Mouse (Mus musculus) midbrain, embryonic 13.5 days (tissue): Measurements from ENCODE around the gene Git1. TPM values are rescaled to one million over a fixed set of nuclear protein-coding genes. Genes with fewer than 3 reads are reported as not detected.
A peak's percentile ranks its signal among the peaks of the same experiment; 100 is the strongest.

Experiments
- ATAC-seq: fragments of 200-750 bp; cut with Nextera tagmentation; 2 replicates; pipeline ENCODE4 v1.8.0; 2017; ENCODE audit warnings: mild to moderate bottlenecking, moderate TSS enrichment, moderate library complexity
- H3K27ac ChIP-seq: fragments of 300-500 bp; sonication (generic); 2 replicates; pipeline ENCODE4 v1.5.1; 2015; ENCODE audit warnings: inconsistent platforms, mild to moderate bottlenecking, moderate library complexity
- H3K27me3 ChIP-seq: fragments of 300-500 bp; sonication (generic); 2 replicates; pipeline ENCODE4 v1.6.1; 2015; ENCODE audit warnings: mild to moderate bottlenecking, inconsistent platforms
- H3K36me3 ChIP-seq: fragments of 300-500 bp; sonication (generic); 2 replicates; pipeline ENCODE4 v1.6.1; 2015; ENCODE audit warnings: mild to moderate bottlenecking, inconsistent platforms
- H3K4me1 ChIP-seq: fragments of 300-500 bp; sonication (generic); replicated peaks from 2 replicates; pipeline ENCODE4 v1.6.1; 2015; ENCODE audit warnings: inconsistent platforms
- H3K4me2 ChIP-seq: fragments of 300-500 bp; sonication (generic); replicated peaks from 2 replicates; pipeline ENCODE4 v1.6.1; 2015; ENCODE audit warnings: moderate library complexity, mild to moderate bottlenecking, inconsistent platforms
- H3K4me3 ChIP-seq: fragments of 300-500 bp; sonication (generic); replicated peaks from 2 replicates; pipeline ENCODE4 v1.5.1; 2015; ENCODE audit warnings: mild to moderate bottlenecking, inconsistent platforms
- H3K9ac ChIP-seq: fragments of 300-500 bp; sonication (generic); replicated peaks from 2 replicates; pipeline ENCODE4 v1.6.1; 2015; ENCODE audit warnings: mild to moderate bottlenecking, inconsistent platforms
- H3K9me3 ChIP-seq: fragments of 300-500 bp; sonication (generic); 2 replicates; pipeline ENCODE4 v1.6.1; 2016; ENCODE audit warnings: mild to moderate bottlenecking, inconsistent platforms
- WGBS: fragments of 180-500 bp; shearing (Covaris S2); methylation state at CpG from one replicate; pipeline ENCODE4 v1.1.7; 2015; 5-methylcytosine and 5-hydroxymethylcytosine counted together
- polyA plus RNA-seq: library from polyadenylated mRNA; unstranded; fragments of >200 nt; fragmentation: Nextera tagmentation; extraction: Ambion mirVana; gene quantifications from 2 replicates; pipeline ENCODE4 v1.2.1, GENCODE M21; 2015

The Git1 gene
- polyA plus RNA-seq = 13.6 and 14.9 TPM in 2 replicates

- ATAC-seq = no peak
- no peaks in the 10 kb centered on the region for H3K27me3 ChIP-seq
- H3K9ac ChIP-seq = peak within 1 kb of the TSS; percentile 97
- H3K36me3 ChIP-seq = peaks cover 3% of the 10 kb centered on the region; the same call in 1 of the 2 replicates
- no peaks in the 10 kb centered on the region for H3K9me3 ChIP-seq
- under 1% methylated on average over 55 of the region's 74 CpGs for WGBS
- H3K4me1 ChIP-seq = peaks cover 76% of the 10 kb centered on the region
- peak within 1 kb of the TSS; percentile 97 for H3K4me3 ChIP-seq
- H3K4me2 ChIP-seq = peak within 1 kb of the TSS; percentile 98
- H3K27ac ChIP-seq = peak within 1 kb of the TSS; percentile 89
Observed at GRCm38 (mm10) chr11:77493512-77494343, at the start of gene Git1. Git1 (plus strand) TSS chr11:77493562.

- Histone ChIP-seq H3K9ac (no peak overlapping the region), H3K4me3 (no peak overlapping the region), H3K36me3 (peaks cover 41% of the 10 kb centered on the region), H3K27ac (no peak overlapping the region), H3K9me3 (no peaks in the 10 kb centered on the region), H3K4me1 (no peaks in the 10 kb centered on the region), H3K4me2 (no peak overlapping the region), H3K27me3 (no peaks in the 10 kb centered on the region)
- no peak for ATAC-seq
- WGBS = 80% methylated on average over 2 of the region's 2 CpGs
Observed at GRCm38 (mm10) chr11:77444939-77445338, 48.4 kb upstream of the Git1 start.

- Histone ChIP-seq H3K27me3 (no peaks in the 10 kb centered on the region), H3K36me3 (peaks cover 39% of the 10 kb centered on the region), H3K4me1 (no peaks in the 10 kb centered on the region), H3K4me2 (no peak overlapping the region), H3K27ac (no peak overlapping the region), H3K4me3 (no peak overlapping the region), H3K9me3 (no peaks in the 10 kb centered on the region), H3K9ac (no peak overlapping the region)
- no peak for ATAC-seq
- WGBS = 72% methylated on average over 6 of the region's 6 CpGs
Observed at GRCm38 (mm10) chr11:77446628-77447041, 46.7 kb upstream of the Git1 start.

GRCm38 (mm10) chr11:77449224-77449623 is 44.1 kb upstream of the Git1 start:
- peaks cover 35% of the 10 kb centered on the region for H3K36me3 ChIP-seq
- WGBS = 95% methylated on average over 7 of the region's 7 CpGs
- ATAC-seq = no peak

GRCm38 (mm10) chr11:77451670-77452069 is 41.7 kb upstream of the Git1 start:
- 99% methylated on average over 2 of the region's 2 CpGs for WGBS
- Histone ChIP-seq H3K9me3 (no peaks in the 10 kb centered on the region), H3K36me3 (peaks cover 42% of the 10 kb centered on the region), H3K27ac (no peak overlapping the region), H3K4me2 (no peak overlapping the region), H3K27me3 (no peaks in the 10 kb centered on the region), H3K9ac (no peak overlapping the region), H3K4me3 (no peak overlapping the region), H3K4me1 (no peaks in the 10 kb centered on the region)
- no peak for ATAC-seq

More at GRCm38 (mm10) chr11:77449224-77449623, 44.1 kb upstream of the Git1 start:
- Histone ChIP-seq H3K4me3 (no peak overlapping the region), H3K4me2 (no peak overlapping the region), H3K4me1 (no peaks in the 10 kb centered on the region), H3K9ac (no peak overlapping the region), H3K9me3 (no peaks in the 10 kb centered on the region), H3K27me3 (no peaks in the 10 kb centered on the region), H3K27ac (no peak overlapping the region)

GRCm38 (mm10) chr11:77453388-77453787 is 40.0 kb upstream of the Git1 start:
- no peak overlapping the region for H3K4me2 ChIP-seq
- H3K4me3 ChIP-seq = no peak overlapping the region
- no peak overlapping the region for H3K9ac ChIP-seq
- no peaks in the 10 kb centered on the region for H3K27me3 ChIP-seq
- H3K36me3 ChIP-seq = peaks cover 45% of the 10 kb centered on the region
- H3K9me3 ChIP-seq = no peaks in the 10 kb centered on the region
- no peak overlapping the region for H3K27ac ChIP-seq
- 94% methylated on average over 2 of the region's 2 CpGs for WGBS
- no peak for ATAC-seq
- no peaks in the 10 kb centered on the region for H3K4me1 ChIP-seq

- ATAC-seq = no peak
- H3K36me3 ChIP-seq = peaks cover 30% of the 10 kb centered on the region
- peaks cover 8% of the 10 kb centered on the region for H3K27me3 ChIP-seq
- H3K4me3 ChIP-seq = no peak overlapping the region
- 87% methylated on average over 9 of the region's 9 CpGs for WGBS
- H3K9ac ChIP-seq = no peak overlapping the region
- H3K4me2 ChIP-seq = no peak overlapping the region
- no peaks in the 10 kb centered on the region for H3K4me1 ChIP-seq
- H3K9me3 ChIP-seq = no peaks in the 10 kb centered on the region
- no peak overlapping the region for H3K27ac ChIP-seq
Observed at GRCm38 (mm10) chr11:77455770-77456510, 37.4 kb upstream of the Git1 start.

GRCm38 (mm10) chr11:77456866-77457265 is 36.5 kb upstream of the Git1 start:
- ATAC-seq = no peak
- H3K27ac ChIP-seq = no peak overlapping the region

GRCm38 (mm10) chr11:77461856-77462255 is 31.5 kb upstream of the Git1 start:
- ATAC-seq = no peak
- Histone ChIP-seq H3K9me3 (no peaks in the 10 kb centered on the region), H3K27ac (no peak overlapping the region), H3K4me2 (peak overlapping the region; percentile 99), H3K36me3 (peaks cover 7% of the 10 kb centered on the region; the same call in 1 of the 2 replicates), H3K4me3 (peak overlapping the region; percentile 54), H3K4me1 (peaks cover 15% of the 10 kb centered on the region), H3K27me3 (peaks cover 67% of the 10 kb centered on the region), H3K9ac (peak overlapping the region; percentile 75)
- WGBS = 4% methylated on average over 6 of the region's 6 CpGs

More at GRCm38 (mm10) chr11:77456866-77457265, 36.5 kb upstream of the Git1 start:
- Histone ChIP-seq H3K36me3 (peaks cover 30% of the 10 kb centered on the region), H3K4me2 (no peak overlapping the region), H3K4me3 (no peak overlapping the region), H3K27me3 (peaks cover 17% of the 10 kb centered on the region), H3K4me1 (peaks cover 3% of the 10 kb centered on the region), H3K9me3 (no peaks in the 10 kb centered on the region), H3K9ac (no peak overlapping the region)
- 81% methylated on average over 6 of the region's 6 CpGs for WGBS

- H3K27me3 ChIP-seq = peaks cover 74% of the 10 kb centered on the region
- WGBS = under 1% methylated on average over 69 of the region's 73 CpGs
Observed at GRCm38 (mm10) chr11:77462283-77463100, 30.9 kb upstream of the Git1 start, which contains the start of gene Coro6. Coro6 (plus strand) TSS chr11:77462411.

GRCm38 (mm10) chr11:77463101-77463445 is 30.3 kb upstream of the Git1 start:
- H3K36me3 ChIP-seq = peaks cover 5% of the 10 kb centered on the region; the same call in 1 of the 2 replicates
- no peak for ATAC-seq
- H3K4me1 ChIP-seq = peaks cover 21% of the 10 kb centered on the region
- H3K4me3 ChIP-seq = peak overlapping the region; percentile 54
- H3K9me3 ChIP-seq = no peaks in the 10 kb centered on the region
- H3K4me2 ChIP-seq = peak overlapping the region; percentile 99
- H3K27ac ChIP-seq = no peak overlapping the region
- peak overlapping the region; percentile 75; the same call in 1 of the 2 replicates for H3K9ac ChIP-seq
- 44% methylated on average over 8 of the region's 8 CpGs for WGBS
- peaks cover 79% of the 10 kb centered on the region for H3K27me3 ChIP-seq

More at GRCm38 (mm10) chr11:77462283-77463100, 30.9 kb upstream of the Git1 start, which contains the start of gene Coro6:
- ATAC-seq = peak; percentile 77
- peaks cover 15% of the 10 kb centered on the region for H3K4me1 ChIP-seq
- no peak within 1 kb of the TSS for H3K27ac ChIP-seq
- H3K9me3 ChIP-seq = no peaks in the 10 kb centered on the region
- peaks cover 7% of the 10 kb centered on the region; the same call in 1 of the 2 replicates for H3K36me3 ChIP-seq
- peak within 1 kb of the TSS; percentile 75 for H3K9ac ChIP-seq
- peak within 1 kb of the TSS; percentile 54 for H3K4me3 ChIP-seq
- peak within 1 kb of the TSS; percentile 99 for H3K4me2 ChIP-seq
